Mouse (Mus musculus): ENCODE results near the gene Mettl8. TPM values are rescaled to one million over a fixed set of nuclear protein-coding genes. Genes with fewer than 3 reads are reported as not detected.

Gene Mettl8
- 10.5 and 12.5 TPM in 2 replicates for polyA plus RNA-seq (2015; fragmentation: Nextera tagmentation; extraction: Ambion mirVana)

- ATAC-seq (ENCODE audit: low FRiP score, low read depth): peak; percentile 99
- peak within 1 kb of the TSS; percentile 89 for H3K9ac ChIP-seq
- H3K9me3 ChIP-seq: no peaks in the 10 kb centered on the region
- H3K4me2 ChIP-seq: peak within 1 kb of the TSS; percentile 84
- H3K36me3 ChIP-seq: peaks cover 3% of the 10 kb centered on the region
- H3K27me3 ChIP-seq: no peaks in the 10 kb centered on the region
- H3K4me1 ChIP-seq (replicated peaks): peaks cover 17% of the 10 kb centered on the region
- peak within 1 kb of the TSS; percentile 86 for H3K4me3 ChIP-seq
- WGBS: under 1% methylated on average over 57 of the region's 57 CpGs
- H3K27ac ChIP-seq (replicated peaks): peak within 1 kb of the TSS; percentile 98
Observed at GRCm38 (mm10) chr2:71055300-71056114, at the start of gene Mettl8, which contains the start of gene Dcaf17. Gene Mettl8 (minus strand): TSS chr2:71055583. Gene Dcaf17 (plus strand): TSS chr2:71055328.

DNA sequence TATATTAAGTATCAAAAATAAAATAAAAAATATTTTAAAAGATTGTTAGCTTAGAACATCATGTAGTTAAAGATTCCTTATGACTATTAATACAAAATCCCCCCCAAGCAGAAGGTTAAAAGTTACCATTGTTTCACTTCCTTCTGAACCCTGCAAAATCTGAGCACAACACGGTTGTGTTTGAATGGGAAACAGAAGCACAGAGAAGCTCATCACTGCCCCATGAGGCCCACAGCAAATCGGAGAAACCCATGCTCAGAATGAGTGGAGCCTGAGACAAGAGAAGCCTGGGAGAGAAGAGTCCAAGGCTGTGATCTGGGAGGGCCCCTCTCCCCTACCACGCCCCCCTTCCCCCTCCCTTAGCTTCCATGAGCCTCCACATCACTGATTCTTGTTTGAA lies 49.3 kb upstream of the Mettl8 start:
- no peak overlapping the region for H3K4me2 ChIP-seq
- no peak overlapping the region for H3K27ac ChIP-seq (replicated peaks)
- ATAC-seq (ENCODE audit: low FRiP score, low read depth): no peak
- no peak overlapping the region for H3K4me3 ChIP-seq
- H3K27me3 ChIP-seq: no peaks in the 10 kb centered on the region
- no peaks in the 10 kb centered on the region for H3K4me1 ChIP-seq (replicated peaks)
- H3K36me3 ChIP-seq: peaks cover 5% of the 10 kb centered on the region; the same call in 1 of the 2 replicates
- WGBS: 63% methylated on average over 3 of the region's 3 CpGs
- no peak overlapping the region for H3K9ac ChIP-seq
- H3K9me3 ChIP-seq: no peaks in the 10 kb centered on the region

DNA sequence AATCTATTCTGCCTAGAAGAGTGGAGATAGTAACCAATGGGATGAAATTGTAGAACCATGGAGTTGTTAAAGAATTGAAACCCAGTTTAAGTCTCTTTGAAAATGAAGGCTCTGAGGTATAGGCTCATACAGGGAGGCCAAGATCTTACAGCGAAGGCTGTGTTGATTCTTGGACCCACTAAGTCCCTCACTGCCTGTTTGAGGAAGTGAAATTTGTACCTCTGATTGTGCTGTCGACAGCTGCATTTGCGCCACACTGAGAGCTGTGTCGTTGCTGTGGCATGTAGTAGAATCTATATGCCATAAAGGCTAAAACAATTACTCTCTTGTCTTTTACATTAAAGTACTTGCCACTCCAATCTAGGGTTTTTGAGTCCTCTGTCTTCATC lies 47.9 kb upstream of the Mettl8 start:
- no peak overlapping the region for H3K9ac ChIP-seq
- H3K27me3 ChIP-seq: no peaks in the 10 kb centered on the region
- no peak overlapping the region for H3K4me2 ChIP-seq
- 89% methylated on average over 4 of the region's 4 CpGs for WGBS
- peaks cover 5% of the 10 kb centered on the region; the same call in 1 of the 2 replicates for H3K36me3 ChIP-seq
- no peaks in the 10 kb centered on the region for H3K9me3 ChIP-seq
- no peak overlapping the region for H3K27ac ChIP-seq (replicated peaks)
- no peak overlapping the region for H3K4me3 ChIP-seq
- ATAC-seq (ENCODE audit: low FRiP score, low read depth): no peak
- H3K4me1 ChIP-seq (replicated peaks): no peaks in the 10 kb centered on the region

DNA sequence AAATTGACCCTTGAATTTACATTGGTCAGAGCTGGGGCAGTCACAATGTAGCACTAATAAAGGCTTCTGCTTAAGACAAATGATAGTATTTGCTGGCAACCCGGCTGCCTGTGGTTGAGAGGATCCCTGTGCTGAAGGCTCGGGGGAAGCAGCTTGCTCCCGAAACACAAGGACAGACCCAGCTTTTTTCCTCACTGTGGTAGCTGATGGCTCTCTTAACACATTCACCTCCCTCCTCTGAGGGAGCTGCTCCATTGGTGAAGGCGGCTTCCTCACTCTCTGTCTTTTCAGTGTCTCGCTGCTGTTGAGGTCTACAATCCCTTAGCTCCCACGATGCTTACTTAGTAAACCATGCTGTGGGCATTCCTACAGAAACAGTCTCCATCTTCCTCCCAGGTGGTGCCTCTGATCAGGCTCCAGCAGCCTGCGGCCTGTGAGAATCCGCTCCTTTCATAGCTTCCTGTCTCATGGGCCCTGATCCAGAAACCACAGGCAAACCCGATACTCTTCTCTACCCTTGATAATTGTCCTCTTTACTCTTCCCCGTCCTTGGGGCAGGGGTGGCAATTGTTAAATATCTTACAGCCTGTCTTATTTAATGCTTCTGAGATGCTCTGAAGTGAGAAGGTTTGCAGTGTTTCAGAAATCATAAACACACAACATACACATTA lies 47.4 kb upstream of the Mettl8 start:
- no peaks in the 10 kb centered on the region for H3K9me3 ChIP-seq
- H3K36me3 ChIP-seq: peaks cover 5% of the 10 kb centered on the region; the same call in 1 of the 2 replicates
- no peaks in the 10 kb centered on the region for H3K4me1 ChIP-seq (replicated peaks)
- WGBS: 80% methylated on average over 10 of the region's 10 CpGs
- H3K27me3 ChIP-seq: no peaks in the 10 kb centered on the region
- H3K9ac ChIP-seq: no peak overlapping the region
- H3K4me2 ChIP-seq: no peak overlapping the region
- H3K27ac ChIP-seq (replicated peaks): no peak overlapping the region
- no peak overlapping the region for H3K4me3 ChIP-seq
- ATAC-seq (ENCODE audit: low FRiP score, low read depth): no peak

GRCm38 (mm10) chr2:71096170-71096569 lies 40.8 kb upstream of the Mettl8 start:
- ATAC-seq (ENCODE audit: low FRiP score, low read depth): no peak
- Histone ChIP-seq H3K9me3 (no peaks in the 10 kb centered on the region), H3K27ac (replicated peaks) (no peak overlapping the region), H3K4me3 (no peak overlapping the region), H3K36me3 (peaks cover 15% of the 10 kb centered on the region; the same call in 1 of the 2 replicates), H3K4me1 (replicated peaks) (no peaks in the 10 kb centered on the region), H3K27me3 (no peaks in the 10 kb centered on the region), H3K9ac (no peak overlapping the region), H3K4me2 (no peak overlapping the region)
- 85% methylated on average over 7 of the region's 7 CpGs for WGBS

- H3K4me2 ChIP-seq: no peak overlapping the region
- H3K27ac ChIP-seq (replicated peaks): no peak overlapping the region
- no peaks in the 10 kb centered on the region for H3K9me3 ChIP-seq
- H3K4me1 ChIP-seq (replicated peaks): no peaks in the 10 kb centered on the region
- no peak overlapping the region for H3K9ac ChIP-seq
- WGBS: 85% methylated on average over 4 of the region's 4 CpGs
- no peak overlapping the region for H3K4me3 ChIP-seq
- no peaks in the 10 kb centered on the region for H3K27me3 ChIP-seq
- peaks cover 29% of the 10 kb centered on the region for H3K36me3 ChIP-seq
- no peak for ATAC-seq (ENCODE audit: low FRiP score, low read depth)
Observed at GRCm38 (mm10) chr2:71090660-71091445, 35.5 kb upstream of the Mettl8 start.

DNA sequence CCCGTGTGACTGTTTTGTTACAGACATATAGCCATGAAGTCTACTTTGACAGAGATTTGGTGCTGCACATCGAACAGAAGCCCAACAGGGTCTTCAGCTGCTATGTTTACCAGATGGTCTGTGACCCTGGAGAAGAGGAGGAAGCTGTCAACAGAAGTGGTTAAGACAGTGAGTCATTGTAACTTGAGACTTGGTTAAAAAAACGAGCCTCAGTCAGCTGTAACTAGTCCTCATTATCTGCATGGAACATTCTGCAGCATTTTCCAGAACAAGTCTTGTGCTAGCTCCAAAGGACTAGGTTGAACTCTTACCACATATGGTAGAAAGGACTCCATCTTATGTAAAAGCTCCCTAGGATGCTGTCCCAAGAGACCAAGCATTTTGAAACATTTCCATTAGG lies 34.4 kb upstream of the Mettl8 start:
- peaks cover 28% of the 10 kb centered on the region for H3K36me3 ChIP-seq
- no peak overlapping the region for H3K4me2 ChIP-seq
- 82% methylated on average over 3 of the region's 3 CpGs for WGBS
- H3K27me3 ChIP-seq: no peaks in the 10 kb centered on the region
- no peak overlapping the region for H3K4me3 ChIP-seq
- no peaks in the 10 kb centered on the region for H3K9me3 ChIP-seq
- no peak for ATAC-seq (ENCODE audit: low FRiP score, low read depth)
- H3K27ac ChIP-seq (replicated peaks): no peak overlapping the region
- no peaks in the 10 kb centered on the region for H3K4me1 ChIP-seq (replicated peaks)
- H3K9ac ChIP-seq: no peak overlapping the region

- Histone ChIP-seq H3K4me2 (no peak overlapping the region), H3K36me3 (peaks cover 33% of the 10 kb centered on the region), H3K4me3 (no peak overlapping the region), H3K9me3 (no peaks in the 10 kb centered on the region), H3K9ac (no peak overlapping the region), H3K27me3 (no peaks in the 10 kb centered on the region), H3K4me1 (replicated peaks) (no peaks in the 10 kb centered on the region), H3K27ac (replicated peaks) (no peak overlapping the region)
- no peak for ATAC-seq (ENCODE audit: low FRiP score, low read depth)
- WGBS: 94% methylated on average over 6 of the region's 6 CpGs
Observed at GRCm38 (mm10) chr2:71083454-71084193, 28.2 kb upstream of the Mettl8 start.

- Histone ChIP-seq H3K4me2 (no peak overlapping the region), H3K27ac (replicated peaks) (no peak overlapping the region), H3K4me3 (no peak overlapping the region), H3K9ac (no peak overlapping the region), H3K27me3 (no peaks in the 10 kb centered on the region), H3K9me3 (no peaks in the 10 kb centered on the region), H3K4me1 (replicated peaks) (no peaks in the 10 kb centered on the region), H3K36me3 (peaks cover 27% of the 10 kb centered on the region)
- ATAC-seq (ENCODE audit: low FRiP score, low read depth): no peak
- WGBS: 86% methylated on average over 7 of the region's 7 CpGs
Observed at GRCm38 (mm10) chr2:71082416-71082815, 27.0 kb upstream of the Mettl8 start.

- 98% methylated on average over 3 of the region's 3 CpGs for WGBS
- Histone ChIP-seq H3K4me3 (no peak overlapping the region), H3K27me3 (no peaks in the 10 kb centered on the region), H3K4me1 (replicated peaks) (no peaks in the 10 kb centered on the region), H3K36me3 (no peaks in the 10 kb centered on the region), H3K9ac (no peak overlapping the region), H3K4me2 (no peak overlapping the region), H3K27ac (replicated peaks) (no peak overlapping the region), H3K9me3 (no peaks in the 10 kb centered on the region)
- no peak for ATAC-seq (ENCODE audit: low FRiP score, low read depth)
Observed at GRCm38 (mm10) chr2:71073828-71074227, 18.4 kb upstream of the Mettl8 start.

DNA sequence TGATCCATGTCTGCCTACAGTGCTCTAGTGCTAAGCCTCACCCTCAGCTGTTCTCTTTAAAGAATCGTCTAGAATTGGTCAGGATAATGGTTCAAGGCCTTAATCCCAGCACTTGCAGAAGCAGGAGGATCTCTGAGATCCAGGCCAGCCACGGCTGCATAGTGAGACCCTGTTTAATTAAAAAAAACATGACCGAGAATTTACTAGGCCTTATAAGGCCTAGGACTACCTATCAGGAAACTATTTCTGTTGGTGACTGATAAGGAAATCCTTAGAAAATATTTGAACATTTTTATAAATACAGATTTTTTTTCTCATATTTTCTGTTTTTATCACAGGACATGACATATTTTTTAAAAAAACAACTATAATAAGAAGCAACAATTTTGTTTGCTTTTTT lies 17.9 kb upstream of the Mettl8 start:
- H3K4me1 ChIP-seq (replicated peaks): no peaks in the 10 kb centered on the region
- no peak overlapping the region for H3K27ac ChIP-seq (replicated peaks)
- H3K9me3 ChIP-seq: no peaks in the 10 kb centered on the region
- H3K4me2 ChIP-seq: no peak overlapping the region
- H3K27me3 ChIP-seq: no peaks in the 10 kb centered on the region
- H3K4me3 ChIP-seq: no peak overlapping the region
- H3K9ac ChIP-seq: no peak overlapping the region
- no peak for ATAC-seq (ENCODE audit: low FRiP score, low read depth)
- WGBS: 95% methylated on average over 3 of the region's 3 CpGs
- H3K36me3 ChIP-seq: no peaks in the 10 kb centered on the region

Measured in hindbrain, embryonic 15.5 days (tissue).